Mouse (Mus musculus) Patski (cell line): ENCODE results near the gene Fras1. TPM values are rescaled to one million over a fixed set of nuclear protein-coding genes. Genes with fewer than 3 reads are reported as not detected.

Source experiments
- ATAC-seq: fragments of 100-300 bp; one replicate; pipeline ENCODE4 v1.8.0; 2021
- CTCF ChIA-PET: fragments of 350-600 bp; sonication (Branson Sonifier 250); formaldehyde crosslinking; loops from one replicate; lab custom pipeline; 2022; ENCODE audit warnings: inconsistent platforms; lab: Charles Lee
- POLR2A ChIA-PET: fragments of 350-600 bp; sonication (Branson Sonifier 250); formaldehyde crosslinking; loops from one replicate; lab custom pipeline; 2022; ENCODE audit warnings: antibody characterized with exemption, inconsistent platforms; lab: Charles Lee
- DNase-seq: peaks from one replicate; pipeline ENCODE4 v3.0.0-alpha.2; 2011; ENCODE audit warnings: low read depth, low spot score
- H3K27me3 ChIP-seq: fragments of 371-371 bp; one replicate; pipeline ENCODE4 v1.5.1; 2021
- CTCF ChIP-seq: fragments of 100-300 bp; IDR thresholded peaks from one replicate; pipeline ENCODE4 v1.5.1; 2021
- in situ Hi-C: fragments of 300-500 bp; cut with MboI; formaldehyde crosslinking; loops from 3 replicates; pipeline ENCODE4 v1.11.1; 2018; ENCODE audit warnings: low pct_unique_long_range_greater_than_20kb, mixed read lengths
- polyA plus RNA-seq: library from polyadenylated mRNA; unstranded; gene quantifications from one replicate; pipeline ENCODE4 v1.2.3, GENCODE M21; 2021

The Fras1 gene
- polyA plus RNA-seq, 1 experiment from 2014 or later = 2.4 TPM

- no peak for ATAC-seq
- in situ Hi-C loops = no loop called here
- no peak for DNase-seq
- TF ChIP-seq CTCF = no peak
- ChIA-PET CTCF (interaction anchor here (0.9 to 1.0 kb wide), 2 partner anchors 9 to 10 kb away, joined by 3 to 4 read pairs; no protein-coding TSS in a partner anchor), POLR2A (no interaction called here)
- H3K27me3 ChIP-seq = no peaks in the 10 kb centered on the region
Observed at GRCm38 (mm10) chr5:96824769-96825327, 451.1 kb downstream of the Fras1 start.

GRCm38 (mm10) chr5:96827176-96827575 is 453.4 kb downstream of the Fras1 start:
- no peak for DNase-seq
- in situ Hi-C loops = no loop called here
- CTCF ChIA-PET = no interaction called here
- POLR2A ChIA-PET = no interaction called here
- no peak for ATAC-seq
- no peak for TF ChIP-seq CTCF
- no peaks in the 10 kb centered on the region for H3K27me3 ChIP-seq

Other genes starting within 250 kb of the Fras1 start
- gene Cnot6l, start 209.8 kb upstream of the Fras1 start, polyA plus RNA-seq = 29.3 TPM
- gene Mrpl1, start 164.5 kb upstream of the Fras1 start, polyA plus RNA-seq = 23.0 TPM